Mouse (Mus musculus) heart, adult 2 months (tissue): ENCODE measurements around the gene Tmem8b.

Source experiments
- CTCF ChIP-seq: fragments of 200-600 bp; IDR thresholded peaks from 2 replicates; pipeline ENCODE4 v1.8.1; 2022; ENCODE audit warnings: antibody characterized with exemption, mild to moderate bottlenecking, moderate library complexity
- EP300 ChIP-seq: fragments of 200-500 bp; IDR thresholded peaks from 2 replicates; pipeline ENCODE4 v1.6.1; 2011; ENCODE audit warnings: low read depth, low read length, control low read depth; ENCODE audit not compliant: insufficient read depth
- POLR2A ChIP-seq: fragments of 200-500 bp; IDR thresholded peaks from 2 replicates; pipeline ENCODE4 v1.6.1; 2011; ENCODE audit warnings: mild to moderate bottlenecking, low read depth, low read length, control low read depth; ENCODE audit not compliant: insufficient read depth

GRCm38 (mm10) chr4:43640491-43640890, 28.3 kb upstream of the Tmem8b start:
- TF ChIP-seq CTCF (no peak), EP300 (no peak), POLR2A (no peak)
